Mouse (Mus musculus) layer of hippocampus, postnatal 25 days (tissue): ENCODE results near the gene Cabcoco1. TPM values are rescaled to one million over a fixed set of nuclear protein-coding genes. Genes with fewer than 3 reads are reported as not detected.

Experiments
- DNase-seq, 2 experiments: peaks; one replicate each; pipeline ENCODE4 v3.0.0; 2022; ENCODE audit warnings: mixed read lengths in 2 of 2, low spot score in 1 of 2; ENCODE audit errors: extremely low spot score in 1 of 2
- total RNA-seq, 2 experiments: library from RNA; stranded (reverse); gene quantifications; 2 replicates each; pipeline ENCODE4 v1.2.3; 2021

Gene Cabcoco1
- total RNA-seq, 2 experiments from 2014 or later = 2.3 to 3.0 TPM

DNA sequence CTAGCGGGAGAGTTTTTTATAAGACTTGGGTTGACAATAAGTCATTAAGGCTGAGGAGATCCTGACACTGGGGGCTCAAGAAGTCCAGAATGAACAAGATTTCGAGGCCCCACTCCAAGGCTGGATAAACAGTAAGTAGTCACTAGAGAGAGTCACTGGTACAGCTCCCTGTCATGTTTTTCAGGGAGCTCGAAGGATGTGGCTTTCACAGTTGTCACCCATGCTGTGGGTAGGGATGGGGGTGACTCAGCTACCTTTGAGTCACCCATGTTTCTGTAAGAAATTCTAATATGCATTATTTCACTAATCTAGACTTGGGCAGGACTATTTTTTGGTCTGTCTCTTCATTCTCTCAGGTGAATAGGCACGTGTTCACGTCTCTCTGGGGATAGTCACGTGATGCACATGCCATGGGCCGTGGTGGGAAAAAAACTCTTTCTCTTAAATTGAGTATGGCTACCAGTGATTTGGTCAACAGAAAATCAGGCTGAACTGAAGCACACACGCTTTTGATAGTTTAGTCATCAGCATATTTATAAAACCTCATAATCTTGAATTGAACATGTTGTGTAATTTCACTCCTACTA lies 29.2 kb downstream of the Cabcoco1 start:
- no peak for DNase-seq

DNA sequence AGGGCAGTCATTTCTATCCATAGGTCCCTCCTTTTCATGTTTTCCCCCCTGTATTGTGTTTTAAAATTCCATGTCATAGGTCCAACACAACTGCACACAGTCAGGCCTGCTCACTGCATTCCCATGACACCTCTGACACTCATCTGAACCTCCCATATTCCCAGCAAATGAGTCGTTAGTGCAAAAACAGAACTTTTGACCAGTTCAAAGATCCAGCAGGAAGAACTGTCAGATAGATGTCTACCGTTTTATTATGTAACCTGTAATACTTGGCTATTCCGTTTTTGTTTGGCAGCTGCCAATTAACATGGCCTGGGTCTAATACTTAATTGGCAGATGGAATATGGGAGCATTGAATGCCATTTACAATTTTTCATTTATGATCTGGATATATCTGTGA lies 34.0 kb downstream of the Cabcoco1 start:
- no peak for DNase-seq

DNA sequence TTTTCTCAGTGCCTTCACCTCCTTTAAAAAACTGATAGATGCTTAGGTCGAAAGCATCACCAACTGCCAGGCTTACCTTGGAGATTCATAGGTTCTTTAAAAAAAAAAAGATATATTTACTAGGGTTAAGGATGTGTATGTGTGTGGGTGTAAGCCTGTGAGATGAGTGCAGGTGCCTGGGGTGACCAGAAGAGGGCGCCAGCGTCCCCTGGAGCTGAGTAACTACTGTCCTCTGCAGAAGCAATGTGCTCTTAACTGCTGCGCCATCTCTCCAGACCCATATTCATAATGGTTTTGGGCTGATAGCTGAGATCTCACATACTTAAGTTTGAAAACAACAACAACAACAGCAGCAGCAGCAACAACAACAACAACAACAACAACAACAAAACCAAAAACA lies 35.5 kb downstream of the Cabcoco1 start:
- DNase-seq = no peak

DNA sequence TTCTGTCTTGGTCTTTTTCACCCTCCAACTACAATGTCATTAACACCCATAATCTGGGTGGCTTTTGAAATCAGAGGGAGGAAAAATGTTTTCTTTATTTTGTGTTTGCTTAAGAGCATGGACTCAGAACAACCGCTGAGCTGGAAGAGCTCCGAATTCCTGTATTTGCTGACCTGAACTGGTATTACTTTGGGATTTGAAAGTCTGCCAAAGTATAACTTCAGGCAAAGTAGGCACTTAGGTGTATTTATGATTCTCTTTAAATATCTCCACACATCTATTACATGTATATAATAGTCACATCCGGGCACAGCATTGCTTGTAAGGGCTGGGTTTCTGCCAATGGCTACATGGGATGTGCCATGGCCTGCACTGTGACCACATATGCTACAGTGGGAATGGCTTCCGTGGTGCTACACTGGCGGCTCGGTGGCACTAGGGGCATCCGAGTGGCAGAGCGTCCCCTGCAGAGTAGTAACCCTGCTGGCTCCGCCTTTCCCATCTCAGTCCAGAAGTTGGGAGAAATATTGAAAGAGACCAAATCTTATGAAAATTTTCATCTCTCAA lies 37.0 kb downstream of the Cabcoco1 start:
- DNase-seq = no peak

DNA sequence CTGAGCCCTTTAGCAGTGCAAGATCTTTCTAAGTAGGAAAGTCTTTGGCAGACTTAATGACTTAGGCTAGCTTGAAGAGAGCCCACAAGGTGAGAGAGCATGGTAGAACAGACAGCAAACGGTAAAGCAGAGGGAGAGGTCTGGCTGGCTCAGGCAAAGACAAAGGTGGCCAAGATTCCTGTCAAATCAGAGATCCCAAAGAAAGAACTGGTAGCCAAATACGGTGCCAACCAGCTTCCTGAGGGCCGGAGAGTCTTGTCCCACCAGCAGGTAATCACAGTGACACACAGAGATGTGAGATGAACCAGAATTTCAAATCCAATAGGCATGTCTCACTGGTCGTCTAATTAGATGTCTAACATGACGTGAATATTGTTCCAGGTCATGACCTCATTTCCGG lies 40.6 kb downstream of the Cabcoco1 start:
- no peak for DNase-seq

DNA sequence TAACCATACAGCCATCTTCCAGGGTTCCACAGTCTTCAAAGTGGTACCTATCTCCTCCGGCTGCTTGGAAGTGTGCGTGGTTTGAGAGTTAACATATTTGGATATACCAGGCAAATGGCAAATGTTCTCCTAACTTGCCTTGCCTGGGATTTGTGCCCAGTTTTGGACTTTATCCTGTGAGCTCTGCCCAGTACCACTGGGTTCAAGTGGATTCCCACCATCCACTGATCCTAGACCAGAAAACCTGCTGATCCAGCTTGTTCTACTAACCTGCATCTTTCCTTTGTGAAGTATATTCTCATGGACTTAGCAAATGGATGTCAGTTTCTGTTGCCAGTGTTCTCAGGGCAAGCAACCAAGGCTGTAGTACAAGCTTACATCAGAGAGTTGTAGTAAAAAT lies 46.5 kb downstream of the Cabcoco1 start:
- DNase-seq = no peak

DNA sequence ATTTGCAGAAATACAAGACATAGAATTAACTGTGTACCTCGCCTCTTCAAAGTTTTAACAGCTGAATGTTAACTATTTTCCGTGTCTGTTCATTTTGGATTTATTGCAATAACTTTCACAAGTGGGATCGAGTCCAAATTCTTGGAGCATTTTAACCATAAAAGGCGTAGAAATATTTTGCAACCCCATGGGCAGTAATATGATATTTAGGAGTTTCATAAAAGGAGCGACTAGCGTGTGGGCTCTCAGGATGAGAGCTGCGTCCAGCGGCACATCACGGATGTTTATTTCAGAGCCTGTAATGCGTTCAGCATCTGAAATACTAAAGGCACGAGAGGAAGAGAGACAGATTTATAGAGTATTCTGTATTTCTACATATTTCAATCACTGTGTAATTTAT lies 50.1 kb downstream of the Cabcoco1 start:
- no peak for DNase-seq

DNA sequence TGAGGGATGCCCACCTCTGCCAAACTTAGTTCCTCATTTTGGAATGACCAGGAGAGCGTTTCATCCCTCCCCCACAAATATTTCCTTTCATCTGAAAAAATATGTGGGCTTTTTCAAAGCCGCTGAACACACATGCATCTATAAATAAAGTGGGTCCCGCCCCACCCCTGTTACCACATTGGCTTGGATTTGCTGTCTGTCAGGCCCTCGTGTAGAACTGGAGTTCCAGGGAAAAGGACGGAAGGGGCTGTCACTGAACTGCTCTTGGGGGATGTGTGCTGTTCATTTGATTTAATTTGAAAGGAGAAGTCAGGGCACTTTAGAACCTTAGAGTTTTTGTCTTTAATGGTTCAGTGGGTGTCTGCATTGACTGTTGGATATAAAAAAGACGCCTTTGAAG lies 50.9 kb downstream of the Cabcoco1 start:
- DNase-seq = no peak

DNA sequence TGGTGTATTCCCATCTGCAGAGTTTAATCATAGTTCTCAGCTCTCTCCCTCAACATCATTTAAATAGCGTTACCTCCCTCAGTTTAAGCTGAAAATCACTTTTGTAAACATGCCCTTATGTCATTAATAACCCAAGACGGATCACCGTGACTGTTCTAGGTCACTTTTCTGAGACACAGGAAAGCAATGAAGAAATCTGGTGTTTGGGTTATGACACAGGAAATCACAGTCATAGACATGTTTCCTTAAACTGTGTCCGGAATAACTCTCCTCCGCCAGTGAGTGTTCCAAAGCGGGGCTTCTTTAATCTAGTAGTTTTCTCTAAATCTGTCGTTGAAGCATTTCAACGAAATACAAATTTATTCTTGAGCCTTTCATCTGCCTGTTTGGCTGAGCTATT lies 68.9 kb downstream of the Cabcoco1 start:
- DNase-seq = no peak

DNA sequence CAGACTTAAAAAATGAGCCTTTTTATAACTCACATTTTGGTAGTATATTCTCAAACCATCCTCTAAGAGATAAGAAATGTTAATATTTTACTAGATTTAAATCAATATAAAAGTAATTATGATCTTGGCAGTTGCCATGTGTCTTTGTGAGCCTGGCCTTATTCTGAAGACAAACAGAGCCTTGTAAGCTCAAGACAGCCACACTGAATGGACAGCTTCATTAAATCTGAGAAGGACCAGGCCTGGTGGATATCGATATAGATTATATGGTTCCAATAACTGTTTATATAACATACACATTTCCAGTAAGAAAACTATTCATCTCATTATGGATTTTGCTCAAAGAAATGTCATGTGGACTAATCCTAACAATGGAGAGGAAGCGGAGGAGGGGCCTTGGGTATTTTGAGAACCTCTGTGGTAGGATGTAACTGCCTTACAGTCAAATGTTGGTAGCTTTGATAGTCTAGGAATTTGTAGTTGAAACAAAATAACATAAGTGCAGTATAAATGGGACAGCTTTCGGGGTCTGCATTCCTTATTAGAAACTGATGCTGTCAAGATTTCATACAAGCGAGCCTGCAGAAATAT lies 75.9 kb downstream of the Cabcoco1 start:
- DNase-seq = no peak

DNA sequence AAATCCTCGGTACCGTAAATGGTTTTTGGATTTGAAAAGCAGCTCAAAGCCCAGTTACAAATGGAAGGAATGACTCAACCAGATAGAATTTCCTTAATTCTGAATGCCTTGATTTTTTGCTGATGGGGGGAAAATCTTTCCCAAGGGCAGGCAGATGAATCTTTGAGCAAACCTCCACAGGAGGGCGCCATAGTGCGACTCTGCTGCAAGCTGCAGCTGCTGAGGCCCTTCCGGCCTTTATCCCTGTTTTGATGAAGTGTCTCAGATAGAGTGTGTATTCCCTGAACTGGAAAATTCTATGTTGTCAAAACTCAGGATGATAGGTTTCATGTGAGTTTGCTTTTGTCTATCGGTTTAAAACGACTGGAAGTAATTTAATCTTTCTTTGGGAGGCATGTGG lies 76.8 kb downstream of the Cabcoco1 start:
- DNase-seq = peak; percentile 62 to 90

DNA sequence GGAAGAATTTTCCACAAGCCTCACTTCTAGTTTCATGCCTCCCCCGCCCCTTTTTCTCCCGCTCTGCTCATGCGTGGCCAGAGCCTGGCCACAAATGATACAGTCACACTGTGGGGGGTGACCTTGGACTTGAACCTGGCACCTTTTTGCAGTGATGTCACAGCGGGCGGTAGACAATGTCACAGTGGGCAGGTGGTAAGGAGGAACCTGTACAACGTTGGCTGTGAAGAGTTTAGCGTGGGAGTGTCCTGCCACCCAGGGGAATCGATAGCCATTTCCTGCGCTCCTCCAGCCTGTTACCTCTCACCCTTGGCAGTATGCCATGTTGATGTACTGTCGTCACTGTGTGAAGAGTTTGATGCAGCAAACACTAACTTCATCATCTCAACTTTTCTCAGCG lies 81.9 kb downstream of the Cabcoco1 start:
- DNase-seq = no peak

DNA sequence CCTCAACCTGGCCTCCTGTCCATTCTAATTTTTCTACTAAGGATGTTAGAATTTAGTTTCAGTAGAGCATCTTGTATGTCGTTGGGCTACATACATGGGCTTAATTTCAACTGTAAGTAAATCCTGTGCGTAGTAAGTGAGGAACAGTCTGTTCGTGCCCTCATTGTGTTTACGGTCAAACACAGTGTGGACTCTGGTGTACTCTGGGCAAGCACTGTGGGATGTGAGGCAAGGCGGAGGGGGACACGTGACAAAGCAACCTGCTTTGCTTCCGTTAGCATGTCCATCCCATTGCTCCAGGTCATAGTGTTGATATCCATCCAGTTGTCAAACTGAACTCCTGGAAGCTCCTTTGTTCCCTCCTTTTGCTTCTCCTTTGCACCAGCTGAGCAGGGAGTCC lies 84.7 kb downstream of the Cabcoco1 start:
- no peak for DNase-seq

DNA sequence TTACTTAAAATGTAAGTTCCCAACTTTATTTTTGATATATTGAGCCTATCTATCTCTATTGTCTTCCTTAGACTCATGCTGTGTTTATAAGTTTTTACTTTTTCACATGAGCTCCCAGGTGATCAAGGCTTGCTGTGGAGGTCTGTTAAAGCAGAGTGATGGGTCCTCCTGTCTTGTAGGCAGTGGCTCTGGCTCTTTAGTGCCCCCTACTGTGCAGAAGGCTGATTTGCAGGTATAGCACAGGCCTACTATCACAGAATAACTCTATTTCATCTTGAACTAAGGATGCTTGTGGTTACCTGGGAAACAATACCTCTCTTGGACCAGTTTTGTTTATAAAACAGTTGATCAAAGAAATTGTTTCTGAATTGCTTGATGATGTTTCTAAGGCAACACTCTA lies 87.2 kb downstream of the Cabcoco1 start:
- no peak for DNase-seq

DNA sequence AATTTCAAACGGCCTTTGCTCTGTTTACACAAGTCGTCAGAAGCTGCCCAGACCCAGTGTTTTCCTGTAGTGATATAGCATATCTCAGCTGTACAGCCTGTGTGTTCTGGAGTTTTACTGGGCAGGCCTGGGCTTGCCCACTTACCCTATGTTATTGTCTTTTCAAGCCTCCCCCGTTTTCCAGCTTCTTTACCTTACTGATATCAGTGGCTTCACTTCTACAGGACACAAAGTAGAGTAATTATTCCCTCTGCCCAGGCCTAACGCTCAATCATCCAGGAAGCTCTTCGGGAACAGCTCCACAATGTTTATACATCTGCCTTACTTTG lies 94.9 kb downstream of the Cabcoco1 start:
- no peak for DNase-seq

DNA sequence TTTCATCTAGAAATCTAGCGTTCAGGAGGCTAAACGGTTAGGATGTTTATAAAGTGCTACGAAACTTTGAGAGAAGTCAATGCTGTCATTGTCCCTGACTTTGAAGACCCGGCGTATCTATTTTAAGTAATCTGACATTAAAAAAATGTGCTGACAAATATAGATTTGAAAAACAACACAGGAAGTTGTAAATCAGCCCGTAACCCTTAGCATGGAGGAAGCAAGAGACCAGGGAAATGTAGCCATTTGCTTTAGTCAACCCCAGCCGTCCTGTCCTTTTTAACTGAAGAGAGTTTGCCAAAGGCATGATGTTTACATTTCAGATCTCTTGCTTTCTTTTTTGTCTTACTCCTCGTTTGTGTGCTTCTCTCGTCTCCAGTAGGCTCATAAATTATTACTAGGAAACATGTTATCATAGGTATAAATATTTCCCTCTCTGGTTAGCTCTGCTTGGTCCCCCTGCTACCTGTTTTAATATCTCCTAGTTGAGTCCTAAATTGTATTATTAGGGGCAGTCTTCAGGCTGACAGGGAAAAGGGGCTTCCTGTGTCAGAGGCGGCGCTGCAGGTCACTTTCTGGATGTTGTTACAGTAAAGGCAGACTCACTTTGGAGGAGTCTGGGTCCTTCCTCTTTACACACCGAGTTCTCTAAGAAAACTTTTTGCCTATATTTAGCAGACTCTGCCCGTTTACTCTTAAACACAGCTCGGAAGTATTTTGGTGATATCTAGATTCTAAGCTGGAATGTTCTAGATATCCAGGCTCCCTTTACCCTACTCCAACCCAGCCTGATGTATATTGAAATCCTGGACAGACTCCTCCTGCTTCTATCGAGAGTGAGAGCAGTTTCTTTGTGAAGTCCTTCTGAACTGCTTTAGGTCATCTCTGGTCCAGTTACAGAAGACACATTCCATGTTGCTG lies 95.6 kb downstream of the Cabcoco1 start:
- DNase-seq = no peak

DNA sequence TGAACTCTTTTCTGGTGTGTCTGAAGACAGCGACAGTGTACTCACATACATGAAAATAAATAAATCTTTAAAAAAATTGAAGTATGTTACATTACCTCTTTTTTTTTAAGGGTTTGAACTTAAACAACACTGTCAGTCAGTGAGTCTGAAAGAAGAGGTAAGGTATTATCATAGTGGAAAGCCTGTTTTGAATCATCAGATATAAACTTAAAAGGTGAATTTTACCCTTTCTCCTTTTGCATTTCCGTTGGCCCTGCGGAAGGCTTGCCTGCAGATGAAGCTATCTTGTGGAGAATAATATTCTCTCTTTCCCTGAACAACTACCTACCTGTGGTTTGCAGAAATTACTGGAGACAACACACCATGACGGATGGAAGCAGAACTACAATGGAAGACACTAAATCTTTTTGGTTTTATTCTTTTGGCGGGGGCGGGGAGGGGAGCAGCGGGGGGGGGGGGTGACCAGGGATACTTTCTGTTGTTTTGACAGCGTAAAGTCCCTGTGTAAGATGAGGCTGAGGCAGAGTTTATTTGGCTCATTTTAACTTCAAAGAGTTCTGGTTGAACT lies 96.4 kb downstream of the Cabcoco1 start:
- no peak for DNase-seq

DNA sequence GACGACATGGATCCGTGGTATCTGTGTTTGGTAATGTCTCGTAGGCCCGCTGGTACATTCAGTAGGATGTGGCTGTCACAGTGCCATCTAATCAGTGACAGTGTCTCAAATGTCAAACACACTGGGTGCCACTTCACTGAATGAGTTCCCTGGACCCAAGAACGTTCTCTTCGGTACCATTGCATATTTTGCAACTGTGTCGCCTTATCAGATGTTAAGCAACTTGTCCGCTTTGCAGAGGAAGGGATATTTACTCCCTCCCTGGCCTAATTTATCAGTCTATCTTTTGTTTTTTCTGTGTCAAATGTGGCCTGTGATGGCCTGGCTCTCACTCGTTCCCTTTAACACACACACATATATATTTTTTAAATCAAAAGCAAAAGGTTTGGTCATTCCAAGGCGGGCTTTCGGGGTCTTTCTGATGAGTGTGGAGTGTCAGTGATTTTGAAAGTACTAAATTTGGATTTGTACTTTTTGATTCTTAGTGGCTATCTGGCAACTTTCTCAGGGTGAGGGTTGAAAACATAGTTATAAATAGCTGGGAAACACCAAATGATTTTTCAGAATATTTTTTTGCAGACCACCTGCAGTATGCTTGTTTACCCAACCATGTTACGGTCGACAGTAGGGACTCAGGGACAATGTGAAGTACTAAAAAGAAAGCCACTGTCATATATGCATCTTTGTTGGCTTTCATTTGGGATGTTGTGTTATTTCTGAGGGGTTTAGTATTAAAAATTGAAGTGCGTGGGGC lies 97.2 kb downstream of the Cabcoco1 start:
- no peak for DNase-seq

DNA sequence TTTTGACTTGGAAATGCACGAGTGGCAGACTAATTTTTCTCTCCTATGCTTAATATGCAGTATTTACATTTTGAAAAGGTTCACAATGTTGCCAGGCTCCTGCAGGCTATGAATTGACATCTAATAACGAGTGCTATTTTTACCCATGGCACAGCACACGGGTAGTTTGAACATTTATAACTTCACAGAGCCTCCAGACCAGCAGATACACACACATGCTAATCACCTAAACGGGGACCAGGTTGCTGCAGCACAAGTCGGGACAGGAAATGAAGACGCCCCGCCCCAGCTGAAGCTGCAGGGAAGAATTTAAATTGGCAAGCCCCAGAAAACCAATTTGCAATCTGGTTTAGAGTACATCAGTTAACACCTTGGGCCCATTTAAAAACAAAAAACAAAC lies 98.6 kb downstream of the Cabcoco1 start:
- no peak for DNase-seq

DNA sequence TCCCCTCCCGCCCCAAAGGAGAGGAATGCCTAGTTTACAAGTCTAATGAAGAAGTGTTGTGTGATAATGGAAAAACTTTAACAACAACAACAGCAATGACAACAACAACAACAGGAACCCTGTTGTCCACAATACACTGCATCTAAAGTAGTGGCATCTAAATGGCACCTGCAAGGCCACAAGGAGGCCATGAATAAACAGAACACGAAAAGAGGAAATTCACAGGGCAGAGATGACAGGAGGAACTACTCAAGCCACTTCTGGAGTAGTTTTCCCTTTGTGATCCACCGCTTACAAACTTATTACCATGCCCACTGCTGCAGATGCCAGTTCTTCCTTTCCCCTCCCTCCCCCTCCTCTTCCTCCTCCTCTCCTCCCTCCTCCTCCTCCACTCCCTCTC lies 99.0 kb downstream of the Cabcoco1 start:
- no peak for DNase-seq
